Mouse (Mus musculus) WW6 (cell line): ENCODE results near the gene Gm10803.
"Not testable (repeated sequence)": the region's sequence is repeated elsewhere in the genome, so short reads cannot be mapped to it uniquely, and the experiment has no call there.

ENCODE experiments used
- DNase-seq: peaks from one replicate; pipeline ENCODE4 v3.0.0-alpha.2; 2013; ENCODE audit warnings: low read depth, low spot score

Gm10803 gene

DNA sequence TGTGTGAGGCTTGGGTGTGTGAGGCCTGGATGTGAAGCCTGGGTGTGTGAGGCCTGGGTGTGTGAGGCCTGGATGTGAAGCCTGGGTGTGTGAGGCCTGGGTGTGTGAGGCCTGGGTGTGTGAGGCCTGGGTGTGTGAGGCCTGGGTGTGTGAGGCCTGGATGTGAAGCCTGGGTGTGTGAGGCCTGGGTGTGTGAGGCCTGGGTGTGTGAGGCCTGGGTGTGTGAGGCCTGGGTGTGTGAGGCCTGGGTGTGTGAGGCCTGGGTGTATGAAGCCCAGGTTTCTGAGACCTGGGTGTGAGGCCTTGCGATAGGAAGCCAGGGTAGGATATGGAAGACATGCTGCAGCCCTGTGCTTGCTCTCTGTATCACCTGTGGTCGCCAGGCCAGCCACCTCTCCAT, at the start of gene Gm10803:
Gm10803 (plus strand) TSS at position 301 of the 400 bp plus-strand sequence.
- DNase-seq = not testable (repeated sequence)

DNA sequence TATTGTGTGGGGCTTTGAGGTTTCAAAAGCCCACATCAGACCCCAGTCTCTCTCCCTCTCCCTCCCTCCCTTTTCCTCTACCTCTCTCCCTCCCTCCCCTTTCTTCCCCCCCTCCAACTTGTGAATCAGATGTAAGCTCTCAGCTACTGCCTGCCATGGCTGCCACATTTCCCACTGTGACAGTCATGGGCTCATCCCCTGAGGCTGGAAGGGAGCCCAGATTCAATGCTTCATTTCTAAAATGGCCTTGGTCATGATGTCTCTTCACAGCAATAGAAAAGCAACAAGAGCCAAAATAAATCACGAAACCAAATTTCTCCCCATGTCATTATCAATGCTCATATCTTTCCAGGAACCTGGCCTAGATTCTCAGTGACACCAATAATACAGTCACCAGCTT, 49.5 kb upstream of the Gm10803 start:
- DNase-seq = no peak

DNA sequence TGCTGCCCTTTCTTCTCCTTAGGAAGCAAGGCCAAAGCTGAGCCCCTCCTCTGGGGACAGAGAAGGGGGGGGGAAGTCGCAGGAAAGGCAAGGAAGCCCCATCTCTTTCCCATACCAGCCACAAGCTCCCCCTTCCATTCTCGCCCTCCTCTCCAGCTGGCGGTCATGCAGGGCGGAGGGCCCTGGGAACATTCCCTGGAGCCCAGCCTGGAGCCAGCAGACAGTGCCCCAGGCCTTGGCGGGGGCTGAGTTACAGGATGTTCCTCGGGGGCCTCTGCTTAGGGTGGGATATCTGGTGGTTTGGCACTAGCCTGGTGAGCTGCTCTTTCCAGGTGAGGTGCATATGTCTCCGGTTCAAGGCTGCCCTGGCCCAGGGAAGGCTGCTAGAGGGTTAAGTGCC, 48.2 kb upstream of the Gm10803 start:
- no peak for DNase-seq

DNA sequence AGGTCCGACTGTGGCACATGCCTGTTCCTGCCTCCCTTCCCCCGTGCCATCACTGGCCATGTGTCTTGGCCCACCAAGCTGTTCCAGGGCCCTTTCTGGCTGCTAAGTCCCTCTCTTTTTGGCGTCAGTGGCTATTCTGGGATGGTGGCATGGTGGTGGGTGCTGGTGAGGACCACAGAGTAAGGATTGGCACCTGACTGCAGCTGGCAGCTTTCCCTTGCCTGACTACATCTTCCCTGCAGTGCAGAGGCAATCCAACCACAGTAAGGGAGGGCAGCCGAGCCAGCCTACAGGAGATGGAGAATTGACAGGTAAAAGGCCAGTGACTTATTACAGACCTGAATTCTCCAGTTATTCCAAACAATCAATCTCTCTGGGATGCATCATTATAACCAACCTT, 45.1 kb upstream of the Gm10803 start:
- DNase-seq = no peak

DNA sequence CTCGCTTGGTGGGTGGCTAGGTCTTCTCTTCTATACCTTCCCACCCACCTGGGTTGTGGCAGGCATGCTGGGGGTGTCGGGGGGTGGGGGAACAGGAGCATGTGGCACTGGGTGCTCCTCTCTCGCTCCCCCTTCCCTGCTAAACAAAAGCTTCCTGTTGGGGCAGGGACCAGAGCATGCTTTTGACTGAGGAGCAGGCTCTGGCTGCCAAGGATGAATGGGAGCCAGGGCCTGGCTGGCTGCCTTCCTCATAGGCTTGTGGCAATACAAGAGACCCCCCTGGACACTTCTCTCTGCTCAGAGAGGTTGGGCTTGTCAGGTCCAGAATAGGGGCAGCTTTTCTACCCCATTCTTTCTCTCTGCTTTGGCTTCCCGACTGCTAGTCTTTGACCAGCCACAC, 39.3 kb upstream of the Gm10803 start:
- DNase-seq = no peak

DNA sequence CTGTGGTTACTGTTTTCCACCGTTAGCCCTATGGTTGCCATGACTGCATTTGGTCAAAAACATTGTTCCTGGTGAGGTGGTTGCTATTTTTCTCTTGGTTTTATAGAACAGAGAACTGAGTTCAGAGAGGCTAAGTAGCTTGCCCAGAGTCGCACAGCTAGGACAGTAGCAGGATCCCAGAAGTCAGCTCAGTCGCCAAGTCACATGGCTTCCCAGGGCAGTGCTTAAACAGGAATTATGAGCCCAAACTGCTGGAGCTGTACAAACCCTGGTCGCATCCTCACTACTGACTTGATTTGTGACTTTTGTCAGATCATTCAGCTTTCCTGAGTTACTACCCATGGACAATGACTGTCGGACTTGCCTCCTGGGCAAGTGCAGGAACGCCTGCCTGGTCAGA, 38.8 kb upstream of the Gm10803 start:
- DNase-seq = no peak

DNA sequence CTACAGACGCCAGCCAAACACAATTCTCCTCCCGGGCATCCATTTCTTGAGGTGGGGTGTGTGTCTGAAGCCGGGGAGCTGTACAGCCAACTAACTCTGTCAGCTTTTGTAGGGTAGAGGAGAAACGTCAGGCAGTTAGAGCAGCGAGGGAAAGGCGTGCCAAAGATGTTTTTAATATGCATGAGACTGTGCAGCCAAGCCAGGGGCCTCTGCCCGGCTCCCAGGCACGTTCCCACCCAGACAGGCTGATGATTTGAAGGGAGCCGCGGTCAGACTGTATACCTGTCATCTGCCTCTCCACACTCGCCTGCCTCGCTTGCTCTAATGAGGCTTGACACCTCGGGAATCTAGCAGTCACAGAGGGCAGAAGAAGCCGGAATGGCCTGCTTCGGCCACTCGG, 38.4 kb upstream of the Gm10803 start:
- no peak for DNase-seq

DNA sequence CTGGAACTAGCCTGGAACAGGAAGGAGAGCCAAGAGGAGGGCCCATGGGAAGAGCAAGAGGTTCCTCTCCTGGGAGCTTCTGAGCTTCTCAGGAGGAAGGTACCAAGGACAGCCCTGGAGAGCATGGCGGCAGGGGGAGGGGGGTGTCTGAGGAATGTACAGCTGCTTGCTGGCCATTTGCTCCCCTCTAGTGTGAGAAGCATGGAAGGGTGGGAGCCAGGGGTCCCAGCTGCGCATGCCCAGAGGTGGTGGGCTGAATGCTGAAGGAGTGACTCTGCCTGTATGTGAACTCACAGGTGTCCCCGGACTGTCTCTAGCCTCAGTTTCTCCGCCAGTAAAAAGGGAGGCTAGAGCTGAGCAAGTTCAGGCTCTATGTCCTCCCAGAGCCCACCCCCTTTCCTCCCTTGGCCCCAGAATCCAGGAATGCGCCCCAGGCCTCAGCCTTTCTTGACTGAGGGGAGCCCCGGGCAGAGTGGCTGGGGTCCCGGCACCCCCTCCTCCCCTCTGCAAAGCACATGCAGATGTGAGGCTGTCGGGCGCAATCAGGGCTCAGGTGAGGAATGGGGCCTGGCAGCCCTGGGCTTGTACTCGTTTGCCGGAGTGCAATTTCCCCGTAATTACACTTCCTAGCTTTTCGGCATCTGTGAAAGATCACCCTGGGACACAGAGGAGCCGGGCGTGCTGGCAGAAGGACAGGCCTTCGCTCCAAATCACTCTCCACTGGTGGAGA, 35.2 kb upstream of the Gm10803 start:
- no peak for DNase-seq

DNA sequence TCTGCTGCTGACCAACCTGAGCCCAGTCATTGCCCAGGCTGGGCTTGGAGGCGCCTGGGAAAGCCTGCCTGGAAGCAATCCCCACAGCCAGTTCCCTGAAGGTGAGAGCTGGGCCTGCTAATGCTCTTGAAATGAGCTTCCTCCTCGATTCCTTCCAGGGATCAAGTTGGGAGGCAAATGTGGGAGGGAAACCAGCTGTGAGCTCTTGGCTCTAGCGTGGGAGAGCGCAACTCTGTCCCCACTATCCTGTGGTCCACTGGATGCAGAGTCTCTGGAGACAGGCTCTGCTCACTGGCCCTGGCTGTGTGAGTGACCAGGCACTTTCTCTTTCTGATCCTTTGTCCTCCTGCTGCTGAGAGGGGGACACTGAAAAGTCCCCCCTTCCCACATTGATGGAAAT, 30.8 kb upstream of the Gm10803 start:
- no peak for DNase-seq

DNA sequence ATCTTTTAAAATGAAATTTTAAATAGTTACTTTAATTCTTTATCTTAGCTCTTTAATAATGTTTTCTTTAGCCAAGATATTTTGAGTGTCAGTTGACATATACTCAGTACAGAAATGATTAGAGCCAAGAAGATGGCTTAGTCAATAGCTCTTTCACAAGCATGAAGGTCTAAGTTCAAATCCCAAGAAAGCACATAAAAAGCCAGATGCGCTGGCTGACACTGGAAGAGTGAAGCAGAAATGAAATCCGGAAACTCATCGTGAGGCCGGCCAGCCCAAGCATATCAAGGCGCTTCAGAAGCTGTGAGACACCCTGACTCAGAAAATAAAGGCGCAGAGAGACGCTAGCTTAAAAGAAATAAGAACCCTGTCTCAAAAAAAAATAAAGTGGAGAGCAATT, 26.5 kb upstream of the Gm10803 start:
- no peak for DNase-seq

DNA sequence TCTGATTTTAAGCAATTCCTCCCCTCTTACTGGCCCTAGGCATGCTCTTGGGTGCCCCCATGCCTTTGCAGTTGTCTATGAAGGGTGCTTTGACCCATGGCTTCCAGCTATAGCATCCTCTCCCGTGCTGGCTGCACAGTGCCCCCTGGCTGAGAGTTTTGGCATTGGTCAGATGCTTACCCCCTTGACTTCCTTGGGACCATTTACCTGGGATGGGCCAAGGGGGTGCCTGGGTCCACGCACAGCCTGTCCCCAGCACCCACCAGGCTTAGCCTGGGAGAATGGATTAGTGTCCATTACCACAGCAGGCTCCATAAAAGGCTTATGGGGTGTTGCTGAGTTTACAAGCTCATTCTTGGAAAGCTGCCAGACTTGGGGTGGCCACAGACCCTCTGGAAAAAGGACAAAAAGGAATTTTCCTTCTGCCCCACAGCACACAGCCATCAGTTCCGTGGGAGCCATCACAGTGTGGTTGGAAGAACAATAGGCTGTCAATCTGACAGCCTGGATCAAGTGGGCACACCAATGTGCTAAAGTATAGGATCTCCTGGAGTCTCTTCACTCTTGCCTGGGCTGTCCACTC, 22.9 kb upstream of the Gm10803 start:
- DNase-seq = no peak

DNA sequence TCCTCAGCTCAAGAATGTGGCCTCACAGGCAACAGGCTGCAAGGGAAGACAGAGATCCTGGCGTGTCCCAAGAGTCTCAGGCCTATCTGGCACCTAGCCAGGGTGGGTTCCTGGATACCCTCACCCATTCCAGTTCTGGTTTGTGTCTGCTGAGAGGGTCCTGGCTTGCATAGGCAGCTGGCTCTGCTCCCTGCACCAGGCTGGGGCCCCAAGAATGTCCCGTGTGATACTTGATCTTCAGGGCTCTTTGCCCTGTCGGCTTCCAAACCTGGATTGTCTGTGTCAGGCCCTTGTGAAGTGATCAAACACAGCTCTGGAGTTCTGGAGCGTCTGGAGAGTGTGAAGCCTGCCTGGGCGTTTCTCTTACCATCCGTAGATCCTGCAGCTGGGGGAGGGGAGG, 22.2 kb upstream of the Gm10803 start:
- no peak for DNase-seq

DNA sequence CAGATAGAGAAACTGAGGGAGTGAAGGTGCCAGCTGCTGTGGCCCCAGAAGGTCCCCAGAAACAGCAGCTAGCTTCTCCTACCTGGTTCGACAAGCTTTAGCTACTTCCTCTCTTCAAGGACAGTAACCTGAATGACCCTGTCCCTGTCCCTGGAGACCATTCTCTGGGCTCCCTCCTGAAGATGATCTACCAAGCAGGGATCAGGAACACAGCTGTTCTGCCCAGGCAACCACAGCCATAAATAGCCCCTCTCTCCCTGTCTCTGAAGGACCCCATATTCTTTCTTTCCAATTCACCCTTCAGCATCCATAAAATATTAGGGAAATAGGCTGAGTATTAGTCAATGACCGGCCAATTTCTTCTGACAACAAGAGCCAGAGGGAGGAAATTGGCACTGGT, 18.6 kb upstream of the Gm10803 start:
- no peak for DNase-seq

DNA sequence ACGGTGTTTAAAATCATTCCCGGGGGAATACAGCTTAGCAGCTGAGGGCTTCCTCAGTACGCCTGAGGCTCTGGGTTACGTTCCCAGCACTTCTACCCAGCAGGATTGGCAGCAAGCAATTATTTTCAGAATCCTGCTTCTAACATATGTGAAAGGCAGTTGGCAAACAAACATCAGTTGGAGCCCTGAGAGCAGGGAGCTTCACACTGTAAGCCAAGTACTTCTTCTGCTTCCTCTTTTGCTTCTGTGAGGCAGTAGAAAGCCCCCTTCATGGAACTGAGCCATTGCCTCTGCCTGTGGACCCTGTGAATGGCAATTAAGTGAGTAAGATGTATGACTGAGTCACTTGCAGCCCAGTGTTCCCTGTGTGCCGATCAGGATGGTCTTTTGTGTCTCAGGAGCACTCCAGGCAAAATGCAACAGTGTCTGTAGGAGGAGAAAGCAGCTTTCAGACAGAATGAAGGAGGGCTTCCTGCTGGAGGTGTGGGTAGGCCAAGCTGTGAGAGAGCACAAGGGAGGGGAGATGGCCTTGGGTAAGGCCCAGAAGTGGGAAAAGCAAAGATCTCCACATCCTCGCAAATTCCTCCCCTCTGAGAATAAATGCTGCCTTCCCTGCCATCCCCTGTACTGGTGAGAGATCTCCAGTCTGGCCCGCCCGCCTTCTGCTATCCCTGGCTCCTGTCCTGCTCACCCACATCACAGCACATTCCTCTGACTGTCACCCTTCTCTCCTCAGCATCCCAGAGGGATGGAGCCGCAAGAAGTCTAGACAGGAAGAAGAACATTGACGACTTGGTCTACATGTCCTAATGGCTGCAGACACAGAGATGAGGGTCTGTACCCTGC, 7.5 kb upstream of the Gm10803 start:
- DNase-seq = no peak

DNA sequence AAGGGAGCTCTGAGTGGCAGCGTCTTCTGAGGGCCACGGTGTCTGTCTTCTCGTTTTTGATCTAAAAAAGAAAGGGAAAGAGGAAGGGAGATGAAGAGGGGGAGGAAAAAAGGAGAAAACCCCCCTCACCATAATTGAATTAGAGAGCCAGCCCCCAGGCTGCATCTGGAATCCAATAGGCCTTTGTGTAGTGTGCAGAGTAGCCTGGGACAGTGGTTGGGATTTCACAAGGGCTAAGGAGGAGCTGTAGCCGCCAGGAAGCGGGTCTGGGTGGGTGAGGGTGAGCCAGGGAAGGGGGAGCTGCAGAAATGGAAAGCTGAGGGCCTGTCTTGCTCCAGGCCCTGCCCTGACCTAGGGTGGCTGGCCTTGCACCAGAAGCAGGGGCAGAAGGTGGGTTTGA, 6.5 kb upstream of the Gm10803 start:
- DNase-seq = no peak

DNA sequence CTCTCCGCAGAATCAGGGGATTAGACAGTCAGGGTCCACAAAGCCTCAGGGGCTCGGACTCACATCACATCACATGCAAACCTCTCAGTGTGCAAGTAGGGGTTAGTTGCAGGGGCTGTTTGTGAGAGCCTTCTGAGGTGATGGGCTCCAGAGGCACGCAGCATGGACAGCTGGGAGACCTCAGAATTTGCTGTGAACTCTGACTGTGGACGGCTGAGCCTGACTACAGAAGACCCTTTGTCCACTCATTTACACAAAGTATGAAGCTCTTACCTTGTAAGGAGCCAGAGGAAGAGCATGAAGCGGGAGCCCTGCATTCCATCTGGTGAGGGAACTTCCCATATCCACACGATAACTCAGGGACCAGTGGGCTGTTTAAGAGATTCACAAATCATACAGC, 5.3 kb downstream of the Gm10803 start:
- no peak for DNase-seq

DNA sequence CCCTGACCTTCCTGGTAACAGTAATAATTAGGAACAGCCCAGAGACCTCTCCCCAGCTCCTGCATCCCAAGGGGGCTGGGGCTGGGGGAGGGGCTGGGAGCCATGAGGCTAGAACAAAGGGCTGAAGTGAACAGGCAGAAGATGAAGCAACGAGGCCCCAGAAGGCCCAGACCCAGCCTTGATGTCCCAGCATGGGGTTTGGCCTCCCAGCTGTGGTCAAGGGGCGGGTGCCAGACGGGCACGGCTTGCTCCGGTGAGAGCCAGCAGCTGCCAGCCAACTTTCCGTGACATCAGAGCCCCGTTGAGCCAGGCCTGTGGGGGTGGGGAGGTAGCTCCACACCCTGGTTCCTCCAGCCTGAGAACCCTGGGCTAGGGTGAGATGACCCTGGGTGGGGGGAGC, 7.3 kb downstream of the Gm10803 start:
- DNase-seq = no peak

DNA sequence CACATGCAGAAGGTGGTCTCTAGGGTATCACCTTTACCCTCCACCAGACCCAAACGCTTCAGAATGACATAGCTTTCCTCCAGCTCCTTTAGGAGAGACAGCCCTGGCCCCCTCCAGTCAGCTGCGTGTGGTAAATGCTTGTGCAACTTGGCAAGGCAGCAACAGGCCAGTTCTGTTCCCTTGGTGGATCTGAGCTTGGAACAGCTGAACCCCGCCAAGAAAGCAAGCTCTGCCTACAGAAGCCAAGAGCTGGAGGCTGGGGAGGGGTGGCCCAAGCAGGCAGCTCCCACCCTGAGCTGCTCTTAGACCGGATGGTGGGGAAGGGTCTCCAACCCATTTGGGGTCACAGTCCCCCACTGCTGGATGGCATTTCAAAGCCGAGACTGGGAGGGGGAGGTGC, 12.2 kb downstream of the Gm10803 start:
- no peak for DNase-seq

DNA sequence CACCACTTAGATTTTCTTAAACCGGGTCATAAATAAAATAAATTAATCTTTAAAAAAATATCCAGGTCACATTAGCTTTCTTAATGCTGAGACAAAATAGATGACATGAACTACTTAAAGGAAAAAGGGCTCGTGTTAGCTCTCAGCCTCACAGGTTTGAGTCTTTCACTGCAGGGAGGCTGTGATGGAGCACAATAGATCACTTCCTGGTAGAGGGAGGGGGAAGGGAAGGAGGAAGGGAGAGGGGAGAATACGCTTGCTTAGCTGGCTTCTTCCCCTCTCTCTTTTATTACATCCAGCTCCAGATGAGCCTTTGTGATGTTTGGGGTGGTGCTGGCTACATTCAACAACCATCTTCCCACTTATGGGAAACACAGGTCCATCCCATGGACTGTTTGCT, 20.9 kb downstream of the Gm10803 start:
- no peak for DNase-seq

DNA sequence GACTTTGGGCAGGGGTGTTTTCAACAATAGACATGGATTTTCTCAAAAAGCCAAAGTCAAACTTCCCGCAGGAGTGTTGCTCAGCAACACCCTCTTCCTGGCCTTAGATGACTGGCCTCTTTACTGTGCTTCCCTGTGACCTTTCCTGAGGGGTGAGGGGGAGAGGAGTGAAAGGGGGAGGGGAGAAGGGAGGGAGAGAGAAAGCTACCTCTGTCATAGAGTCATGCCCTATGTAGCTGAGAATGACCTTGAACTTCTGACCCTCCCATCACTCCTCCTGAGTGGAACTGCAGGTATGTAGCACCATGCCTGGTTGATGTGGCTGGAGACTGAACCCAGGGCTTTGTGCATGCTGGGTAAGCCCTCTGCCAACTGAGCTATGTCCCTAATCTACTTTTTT, 25.5 kb downstream of the Gm10803 start:
- no peak for DNase-seq

DNA sequence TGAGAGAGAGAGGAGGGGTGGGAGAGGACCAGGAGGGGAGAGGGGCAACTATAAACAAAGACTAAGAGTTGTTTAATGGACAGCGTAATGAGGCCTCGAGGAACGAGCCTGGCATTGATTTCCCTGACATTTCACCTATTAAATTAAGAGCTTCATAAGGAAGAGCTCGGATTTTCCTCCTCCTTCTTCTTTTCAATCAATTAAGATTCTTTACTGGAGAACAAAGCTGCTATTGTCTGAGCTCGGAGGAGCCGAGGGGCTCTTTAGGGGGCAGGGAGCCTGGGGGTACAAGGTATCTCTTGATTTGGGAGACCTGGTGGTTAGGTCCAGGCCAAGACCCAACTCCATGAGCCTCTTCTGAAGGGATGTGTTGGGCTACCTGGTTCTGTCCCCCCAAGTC, 27.1 kb downstream of the Gm10803 start:
- DNase-seq = no peak

DNA sequence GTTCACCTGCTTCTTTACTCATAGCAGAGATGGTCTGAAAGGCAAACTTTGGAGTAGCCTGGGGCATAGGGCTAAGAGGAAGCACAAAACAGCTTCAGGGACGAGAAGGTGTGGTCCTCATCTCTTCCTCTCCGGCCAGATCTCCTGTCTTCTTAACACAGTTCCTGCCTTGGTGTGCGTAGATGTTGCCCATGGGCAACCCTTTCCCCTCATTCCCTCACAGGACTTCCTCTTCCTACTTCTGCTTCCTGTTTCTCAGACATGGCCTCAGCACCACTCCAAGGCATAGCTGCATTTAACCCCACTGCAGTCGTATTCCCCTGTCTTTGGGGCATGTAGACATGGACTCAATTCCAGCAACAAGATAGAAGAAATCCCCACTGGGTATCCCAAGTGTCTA, 29.5 kb downstream of the Gm10803 start:
- no peak for DNase-seq

DNA sequence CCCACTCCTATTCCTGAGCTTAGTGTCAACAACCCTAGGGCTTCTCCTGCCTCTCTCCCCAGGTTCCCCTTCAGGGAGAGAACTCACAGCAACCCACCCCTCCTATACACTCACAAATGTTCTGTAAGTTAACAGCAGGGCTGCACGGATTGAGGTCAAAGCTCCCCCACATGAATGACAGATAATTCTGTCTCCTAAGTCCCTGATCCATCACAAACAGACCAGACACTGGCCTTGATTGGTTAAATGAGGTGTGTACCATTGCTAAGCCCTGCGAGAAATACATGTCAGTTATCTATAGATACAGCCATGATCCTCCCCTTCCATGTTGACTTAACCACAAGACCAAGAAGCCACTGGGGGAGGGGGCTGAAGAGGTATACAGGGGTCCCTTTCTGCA, 31.3 kb downstream of the Gm10803 start:
- DNase-seq = no peak
